Mouse (Mus musculus): ENCODE results near the gene Slc39a5.
A peak's percentile ranks its signal among the peaks of the same experiment; 100 is the strongest.

Gene Slc39a5

DNA sequence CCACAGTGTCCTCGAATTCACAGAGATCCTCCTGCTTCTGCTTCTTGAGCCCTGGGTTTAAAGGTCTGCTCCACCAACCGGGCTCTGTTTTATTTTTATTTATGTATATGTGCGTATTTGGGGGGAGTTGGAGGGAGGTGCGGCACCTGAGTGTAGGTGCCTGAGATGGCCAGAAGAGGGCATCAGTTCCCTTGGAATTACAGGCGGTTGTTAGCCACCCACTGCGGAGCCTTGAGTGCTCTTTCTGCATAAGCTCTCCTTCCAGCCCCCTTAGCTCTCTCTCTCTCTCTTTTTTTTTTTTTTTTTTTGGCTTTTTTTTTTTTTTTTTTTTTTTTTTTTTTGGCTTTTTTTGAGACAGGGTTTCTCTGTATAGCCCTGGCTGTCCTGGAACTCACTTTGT is 26.6 kb downstream of the Slc39a5 start:
- DNase-seq: no peak

DNA sequence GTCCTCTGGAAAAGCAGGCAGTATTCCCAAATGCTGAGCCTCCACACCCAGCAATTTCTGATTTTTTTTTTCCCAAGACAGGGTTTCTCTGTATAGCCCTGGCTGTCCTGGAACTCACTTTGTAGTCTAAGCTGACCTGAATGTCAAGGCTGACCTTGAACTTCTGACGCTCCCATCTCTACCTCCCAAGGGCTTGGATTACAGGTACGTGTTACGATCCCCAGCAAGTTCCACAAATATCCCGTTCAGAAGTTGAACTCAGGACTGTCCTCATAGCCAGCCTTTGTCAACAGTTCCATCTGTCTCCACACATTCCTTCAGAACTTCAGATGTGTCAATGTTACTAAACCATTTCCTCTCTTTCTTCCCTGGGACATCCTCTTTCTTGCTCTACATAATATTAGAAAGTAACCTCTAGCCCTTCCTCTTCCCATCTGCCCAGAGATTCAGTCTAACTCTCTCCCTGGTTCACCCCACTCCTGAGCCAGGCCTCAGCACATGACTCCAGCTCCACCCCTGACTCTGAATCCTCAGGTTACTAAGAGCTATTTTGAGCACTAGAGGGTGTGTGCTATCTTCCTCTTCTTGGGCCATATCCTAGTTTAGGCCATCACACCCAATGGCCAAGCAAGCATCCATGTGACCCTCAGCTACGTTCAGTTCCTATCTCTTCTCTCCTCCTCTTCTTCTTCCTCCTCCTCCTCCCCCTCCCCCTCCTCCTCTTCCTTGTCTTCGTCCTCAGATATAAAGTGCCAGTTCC is 27.9 kb downstream of the Slc39a5 start:
- no peak for DNase-seq

DNA sequence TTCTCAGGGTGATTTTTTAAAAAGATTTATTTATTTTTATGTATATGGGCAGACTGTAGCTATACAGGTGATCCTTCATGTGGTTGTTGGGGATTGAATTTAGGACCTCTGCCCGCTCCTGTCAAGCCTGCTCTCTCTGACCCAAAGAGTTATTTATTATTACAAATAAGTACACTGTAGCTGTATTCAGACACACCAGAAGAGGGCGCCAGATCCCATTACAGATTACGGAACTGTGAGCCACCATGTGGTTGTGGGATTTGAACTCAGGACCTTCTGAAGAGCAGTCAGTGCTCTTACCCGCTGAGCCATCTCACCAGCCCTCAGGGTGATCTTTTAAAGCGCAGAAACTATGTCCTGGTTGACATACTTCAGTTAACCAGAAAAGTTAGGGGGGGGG is 28.9 kb downstream of the Slc39a5 start:
- no peak for DNase-seq

DNA sequence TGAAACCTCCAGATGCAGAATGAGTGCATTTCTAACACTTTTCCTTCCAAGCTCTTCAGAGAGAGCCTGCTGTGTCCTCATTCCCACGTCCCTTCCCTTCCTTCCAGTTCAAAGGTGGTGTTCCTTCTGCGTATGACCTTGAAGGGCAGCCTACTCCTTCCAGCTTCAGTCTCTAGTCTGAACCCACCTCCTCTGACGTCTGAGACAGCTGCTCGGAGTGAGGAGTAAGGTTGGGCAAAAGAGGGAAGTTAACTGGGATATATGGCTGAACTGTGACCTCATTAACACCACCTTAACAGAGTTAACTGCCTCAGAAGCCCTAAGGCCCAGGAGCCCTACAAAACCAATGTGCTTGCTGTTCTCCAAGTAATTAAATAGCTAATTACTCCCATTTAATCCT is 30.4 kb downstream of the Slc39a5 start:
- no peak for DNase-seq

DNA sequence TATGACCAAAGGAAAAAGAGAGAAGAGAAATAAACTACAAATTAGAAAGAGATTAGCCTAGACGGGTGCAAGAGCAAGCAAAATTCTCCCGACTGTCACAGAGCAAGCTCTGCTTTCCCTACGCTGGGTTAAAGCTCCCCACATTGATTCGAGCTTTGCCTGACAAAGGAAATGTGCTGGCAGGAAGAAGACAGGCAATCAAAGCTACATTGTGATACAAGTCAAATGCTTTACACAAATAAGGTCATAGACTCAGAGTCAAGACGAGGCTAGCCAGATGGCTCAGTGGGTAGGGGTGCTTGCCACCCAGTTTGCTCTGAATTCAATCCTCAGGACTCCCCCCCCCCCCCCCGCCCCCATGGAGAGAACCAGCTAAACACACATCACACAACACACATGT is 31.0 kb downstream of the Slc39a5 start:
- no peak for DNase-seq

DNA sequence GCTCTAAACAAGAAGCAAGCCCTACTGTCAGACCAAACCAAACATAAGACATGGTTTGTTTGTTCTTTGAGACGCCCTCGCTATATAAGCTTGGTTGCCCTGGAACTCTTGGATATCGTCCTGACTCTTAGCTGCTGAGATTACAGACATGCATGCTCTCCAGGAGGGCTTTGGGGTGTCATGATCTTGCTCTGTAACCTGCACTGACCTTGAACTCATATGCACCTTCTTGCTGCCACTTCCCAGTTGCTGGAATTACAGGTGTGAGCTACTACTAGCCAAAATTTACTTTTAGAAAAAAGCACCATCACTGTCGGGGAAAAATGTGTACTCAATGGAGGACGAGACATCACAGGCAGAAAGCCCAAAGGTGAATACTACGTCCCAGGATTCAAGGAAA is 31.4 kb downstream of the Slc39a5 start:
- DNase-seq: no peak

- no peak for DNase-seq
Measured at GRCm38 (mm10) chr10:128369218-128369543, 31.8 kb downstream of the Slc39a5 start.

DNA sequence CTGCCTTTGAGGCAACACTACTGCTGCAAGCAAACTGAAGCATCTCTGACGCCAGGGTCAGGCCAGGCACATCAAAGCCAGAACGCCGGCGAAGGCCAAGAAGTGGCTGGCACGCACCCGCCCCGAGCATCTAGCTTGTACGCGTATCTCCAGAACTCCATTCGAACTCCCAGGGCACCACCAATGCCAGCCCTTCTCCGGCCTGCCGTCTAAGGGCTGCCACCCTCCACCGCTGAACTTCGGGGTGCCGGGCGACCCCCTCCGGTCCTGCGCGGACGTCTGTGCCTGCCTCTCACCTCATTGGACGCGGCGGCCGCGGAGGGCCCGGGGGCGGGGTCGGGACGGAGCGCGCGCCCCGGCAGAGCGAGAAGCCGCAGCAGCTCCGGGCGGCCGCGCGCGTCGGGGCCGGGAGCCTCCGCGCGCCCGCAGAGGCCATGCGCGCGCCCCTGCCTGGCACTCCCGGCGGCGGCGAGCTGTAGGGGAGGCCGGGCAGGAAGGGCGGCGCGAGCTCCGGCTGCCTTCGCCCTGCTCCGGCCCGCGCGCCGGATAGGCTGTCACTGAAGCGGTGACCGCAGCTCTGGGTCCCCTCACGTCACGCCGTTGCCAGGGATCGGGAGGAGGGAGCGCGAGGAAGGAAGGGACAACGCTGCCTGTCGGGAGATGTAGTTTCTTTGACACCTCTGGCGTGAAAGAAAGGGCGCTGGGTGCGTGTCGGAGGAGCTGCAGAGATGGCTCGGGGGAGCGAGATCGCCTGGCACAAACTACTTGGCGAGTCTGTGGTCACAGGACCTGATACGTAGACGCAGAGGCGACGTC is 32.4 kb downstream of the Slc39a5 start, which contains the start of gene Coq10a:
Coq10a (minus strand) TSS at position 596 of the 816 bp plus-strand sequence.
- DNase-seq: peak; percentile 92

GRCm38 (mm10) chr10:128367899-128368401 is 33.1 kb downstream of the Slc39a5 start:
- DNase-seq: no peak

DNA sequence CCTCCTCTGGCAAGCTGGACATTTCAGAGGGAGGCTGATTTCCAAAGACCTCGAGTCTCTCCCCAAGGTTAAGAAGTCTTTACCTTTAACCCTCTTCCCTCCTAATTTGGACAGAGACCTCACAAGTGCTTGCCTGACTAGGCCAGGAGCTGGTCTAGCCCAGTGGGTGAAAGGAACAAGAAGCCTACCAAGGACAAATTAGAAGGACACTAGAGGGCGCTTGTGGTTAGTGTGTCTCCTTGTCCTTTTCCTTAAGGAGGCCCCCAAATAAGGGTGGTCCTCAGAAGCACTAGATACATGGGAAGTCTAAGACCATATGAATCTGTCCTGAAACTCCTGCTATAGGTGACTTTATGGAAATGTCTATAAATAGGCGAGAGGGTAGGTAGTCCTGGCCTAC is 38.5 kb downstream of the Slc39a5 start:
- no peak for DNase-seq

- no peak for DNase-seq
Measured at GRCm38 (mm10) chr10:128361836-128362235, 39.2 kb downstream of the Slc39a5 start.

DNA sequence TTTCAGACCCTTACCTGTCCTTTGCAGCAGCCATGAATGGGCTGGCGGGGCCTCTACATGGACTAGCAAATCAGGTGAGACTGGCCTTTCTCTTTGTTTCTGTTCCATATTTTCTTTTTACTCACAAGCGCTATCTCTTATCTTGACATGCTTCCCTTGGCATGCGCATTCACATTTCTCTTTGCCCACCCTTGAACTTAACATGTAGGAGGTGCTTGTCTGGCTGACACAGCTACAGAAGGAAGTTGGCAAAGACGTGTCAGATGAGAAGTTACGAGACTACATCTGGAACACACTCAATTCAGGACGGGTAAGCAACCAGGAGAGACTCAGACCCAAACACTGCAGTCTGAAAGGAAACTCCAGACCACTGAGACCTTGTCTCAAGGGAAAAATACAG is 41.8 kb downstream of the Slc39a5 start:
- DNase-seq: no peak

GRCm38 (mm10) chr10:128358796-128359195 is 42.2 kb downstream of the Slc39a5 start:
- peak; percentile 60 for DNase-seq

- DNase-seq: no peak
Measured at GRCm38 (mm10) chr10:128347541-128347940, 53.5 kb downstream of the Slc39a5 start.

All from cerebellum, adult 8-10 months (tissue).